Mouse (Mus musculus) adrenal gland, postnatal 4 days (tissue): ENCODE measurements around the gene Abcb1b. TPM values are rescaled to one million over a fixed set of nuclear protein-coding genes. Genes with fewer than 3 reads are reported as not detected.
"Not testable (repeated sequence)": the region's sequence is repeated elsewhere in the genome, so short reads cannot be mapped to it uniquely, and the experiment has no call there.

Source experiments
- DNase-seq, 2 experiments: peaks; one replicate each; pipeline ENCODE4 v3.0.0; 2021 to 2022; ENCODE audit warnings: low spot score in 2 of 2, mixed read lengths in 2 of 2
- long read RNA-seq, 2 experiments: library from polyadenylated mRNA; stranded (forward); transcript quantifications; one replicate each; pipeline ENCODE4 v2.0.0; 2021
- total RNA-seq, 2 experiments: library from RNA; stranded (reverse); gene quantifications; 2 replicates each; pipeline ENCODE4 v1.2.3; 2021

Gene Abcb1b
- total RNA-seq, result 100 to 1,000 TPM; 184 to 198 TPM
- long read RNA-seq, experiment 1, full-length matches to known transcripts, result 138 of 177 reads
- long read RNA-seq, experiment 1, partial matches to known transcripts, result 31 of 177 reads
- long read RNA-seq, experiment 1, other reads (novel, unspliced or antisense), result 8 of 177 reads
- long read RNA-seq, experiment 2, full-length matches to known transcripts, result 472 of 611 reads
- long read RNA-seq, experiment 2, partial matches to known transcripts, result 102 of 611 reads
- long read RNA-seq, experiment 2, other reads (novel, unspliced or antisense), result 37 of 611 reads

GRCm38 (mm10) chr5:8797987-8798751 is at the start of gene Abcb1b:
Abcb1b (plus strand) TSS chr5:8798147.
- DNase-seq, result peak; percentile 49 to 59

- no peak for DNase-seq
These were observed 25.1 kb upstream of the Abcb1b start for GRCm38 (mm10) chr5:8772866-8773265.

GRCm38 (mm10) chr5:8778311-8778710 is 19.6 kb upstream of the Abcb1b start:
- no peak for DNase-seq

- no peak for DNase-seq
These were observed 19.2 kb upstream of the Abcb1b start for GRCm38 (mm10) chr5:8778751-8779150.

GRCm38 (mm10) chr5:8792281-8792680 is 5.7 kb upstream of the Abcb1b start:
- DNase-seq, result no peak

- no peak for DNase-seq
These were observed 787 bp downstream of the Abcb1b start for GRCm38 (mm10) chr5:8798752-8799115.

GRCm38 (mm10) chr5:8805742-8806141 is 7.8 kb downstream of the Abcb1b start:
- no peak for DNase-seq

GRCm38 (mm10) chr5:8807137-8808004 is 9.4 kb downstream of the Abcb1b start:
- no peak for DNase-seq

GRCm38 (mm10) chr5:8813872-8814271 is 15.9 kb downstream of the Abcb1b start:
- DNase-seq, result no peak

- DNase-seq, result no peak
These were observed 22.0 kb downstream of the Abcb1b start for GRCm38 (mm10) chr5:8819635-8820591.

- DNase-seq, result not testable (repeated sequence)
These were observed 22.7 kb downstream of the Abcb1b start for GRCm38 (mm10) chr5:8820592-8821104.

GRCm38 (mm10) chr5:8838661-8839438 is 40.9 kb downstream of the Abcb1b start:
- no peak for DNase-seq

- no peak for DNase-seq
These were observed 41.7 kb downstream of the Abcb1b start for GRCm38 (mm10) chr5:8839651-8840050.

- DNase-seq, result peak; percentile 27 to 40
These were observed 42.9 kb downstream of the Abcb1b start for GRCm38 (mm10) chr5:8840887-8841286.

GRCm38 (mm10) chr5:8842815-8843214 is 44.9 kb downstream of the Abcb1b start:
- DNase-seq, result no peak

- DNase-seq, result not testable (repeated sequence)
These were observed 50.9 kb downstream of the Abcb1b start for GRCm38 (mm10) chr5:8848607-8849575.

GRCm38 (mm10) chr5:8850851-8851250 is 52.9 kb downstream of the Abcb1b start:
- no peak for DNase-seq

- no peak for DNase-seq
These were observed 59.3 kb downstream of the Abcb1b start for GRCm38 (mm10) chr5:8857201-8857600.
